Mouse (Mus musculus) ES-Bruce4 (cell line): ENCODE data around the gene Tmem131l. TPM values are rescaled to one million over a fixed set of nuclear protein-coding genes. Genes with fewer than 3 reads are reported as not detected.

Experiments
- H3K27ac ChIP-seq: 2 replicates; pipeline ENCODE4 v1.5.1; 2012; ENCODE audit warnings: low read length, inconsistent platforms; ENCODE audit not compliant: insufficient read depth
- H3K27me3 ChIP-seq: 2 replicates; pipeline ENCODE4 v1.6.1; 2012; ENCODE audit warnings: mild to moderate bottlenecking, low read length, inconsistent platforms; ENCODE audit not compliant: control insufficient read depth, poor library complexity, insufficient read depth, severe bottlenecking
- H3K36me3 ChIP-seq: 2 replicates; pipeline ENCODE4 v1.6.1; 2012; ENCODE audit warnings: inconsistent platforms, mild to moderate bottlenecking, low read length, moderate library complexity; ENCODE audit not compliant: control insufficient read depth, poor library complexity, insufficient read depth, severe bottlenecking
- H3K4me1 ChIP-seq: one replicate; pipeline ENCODE4 v1.8.1; 2011; ENCODE audit warnings: low read length; ENCODE audit not compliant: control insufficient read depth, insufficient read depth
- H3K4me3 ChIP-seq: 2 replicates; pipeline ENCODE4 v1.5.1; 2011; ENCODE audit warnings: low read depth, mild to moderate bottlenecking, low read length
- H3K9ac ChIP-seq: 2 replicates; pipeline ENCODE4 v1.6.1; 2012; ENCODE audit warnings: low read depth, mild to moderate bottlenecking, inconsistent platforms; ENCODE audit not compliant: poor library complexity, severe bottlenecking
- H3K9me3 ChIP-seq: replicated peaks from 2 replicates; pipeline ENCODE4 v1.6.1; 2012; ENCODE audit warnings: mild to moderate bottlenecking, low read length, inconsistent platforms; ENCODE audit not compliant: control insufficient read depth, poor library complexity, insufficient read depth, severe bottlenecking
- CTCF ChIP-seq: IDR thresholded peaks from one replicate; pipeline ENCODE4 v1.8.1; 2011; ENCODE audit warnings: low read depth, low read length
- EP300 ChIP-seq: IDR thresholded peaks from 2 replicates; pipeline ENCODE4 v1.6.1; 2011; ENCODE audit warnings: low read depth, low read length; ENCODE audit not compliant: insufficient read depth
- POLR2A ChIP-seq: IDR thresholded peaks from one replicate; pipeline ENCODE4 v1.8.1; 2011; ENCODE audit warnings: low read length; ENCODE audit not compliant: insufficient read depth
- polyA plus RNA-seq: library from polyadenylated mRNA; stranded (reverse); fragments of >200 nt; gene quantifications from 2 replicates; pipeline ENCODE4 v1.2.4, GENCODE M21; 2011; ENCODE audit warnings: low read depth; ENCODE audit not compliant: missing spikeins, insufficient read depth, insufficient read length

Tmem131l gene
- polyA plus RNA-seq, 1 experiment: 51.5 TPM

DNA sequence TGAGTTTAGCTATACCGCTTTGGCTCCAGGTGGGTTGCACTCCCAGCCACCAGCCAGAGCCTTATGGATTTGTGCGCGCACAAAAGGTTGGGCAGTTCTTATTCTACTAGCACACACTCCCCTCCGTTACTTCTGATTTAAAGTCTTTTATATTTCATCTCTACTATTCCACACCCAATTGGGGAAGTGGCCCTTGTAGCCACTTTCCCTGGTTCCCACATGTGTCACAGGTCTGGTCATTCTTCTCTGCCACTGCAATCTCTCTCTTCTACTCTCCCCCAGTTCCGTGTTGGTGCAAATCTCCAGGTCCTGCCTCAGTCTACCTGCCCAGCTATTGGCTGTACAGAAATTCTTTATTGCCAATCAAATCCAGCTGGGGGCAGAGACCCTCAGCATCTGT lies 184.3 kb downstream of the Tmem131l start:
- Histone ChIP-seq H3K4me1 (peaks cover 2% of the 10 kb centered on the region), H3K9ac (no peak overlapping the region), H3K27me3 (no peaks in the 10 kb centered on the region), H3K36me3 (no peaks in the 10 kb centered on the region), H3K4me3 (no peak overlapping the region), H3K9me3 (0 out of 2 replicates have a peak, but pooled peaks cover 5% of the 10 kb centered on the region), H3K27ac (no peak overlapping the region)
- TF ChIP-seq POLR2A (no peak), EP300 (no peak), CTCF (no peak)

DNA sequence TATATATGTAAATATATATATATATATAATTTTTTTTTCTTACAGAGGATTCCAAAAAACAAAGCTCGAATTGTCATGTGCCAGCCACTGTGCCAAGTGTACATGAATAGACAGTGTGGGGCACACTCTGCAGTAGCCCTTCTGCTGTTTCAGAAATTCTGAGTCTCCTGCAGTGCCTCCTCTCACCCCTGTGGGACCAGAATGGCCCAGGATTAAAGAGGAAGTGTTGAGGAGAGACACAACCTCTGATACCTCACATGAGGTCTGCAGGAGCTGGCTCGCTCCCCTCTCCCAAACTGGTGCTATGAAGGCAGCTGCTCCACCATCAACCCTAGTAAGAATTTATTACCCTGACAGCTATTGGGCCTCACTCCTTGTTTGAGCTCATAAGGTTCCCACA lies 190.6 kb downstream of the Tmem131l start:
- Histone ChIP-seq H3K4me3 (no peak overlapping the region), H3K36me3 (no peaks in the 10 kb centered on the region), H3K9ac (no peak overlapping the region), H3K9me3 (no peaks in the 10 kb centered on the region), H3K27me3 (no peaks in the 10 kb centered on the region), H3K4me1 (no peaks in the 10 kb centered on the region), H3K27ac (no peak overlapping the region)
- TF ChIP-seq CTCF (no peak), EP300 (no peak), POLR2A (no peak)

Other genes starting within 250 kb of the Tmem131l start
- 1.4 and 2.0 TPM in 2 replicates for gene Tlr2, start 198.4 kb downstream of the Tmem131l start, polyA plus RNA-seq
- 43.8 and 50.7 TPM in 2 replicates for gene Mnd1, start 115.6 kb upstream of the Tmem131l start, polyA plus RNA-seq
- 0.93 TPM in 1 of 2 replicates, not detected in the other for gene Gm6525, start 133.9 kb upstream of the Tmem131l start, polyA plus RNA-seq